16 mouse cellular contexts compared by ENCODE assay signal in the genomic region with DNA sequence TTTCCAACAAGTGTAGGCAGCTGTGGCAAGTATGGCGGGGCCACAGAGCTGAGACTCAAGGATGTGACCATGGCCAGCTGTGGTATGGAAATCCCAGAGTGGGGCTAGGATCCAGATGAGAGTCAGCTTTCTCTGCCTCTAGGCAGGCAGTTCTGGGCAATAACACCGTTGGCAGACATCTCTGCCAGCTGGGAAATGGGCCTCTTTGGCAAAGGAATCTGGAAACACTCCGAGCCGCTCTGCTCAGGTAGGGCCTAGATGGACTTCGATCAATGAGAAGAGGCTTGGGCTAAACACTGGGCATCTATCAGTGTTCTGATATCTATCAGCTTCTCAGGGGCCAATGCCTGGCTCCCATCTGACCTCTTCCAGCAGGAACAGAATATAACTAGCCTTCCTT.
DNase-seq lines count a peak whose midpoint lies in the region; ATAC-seq lines count a peak whose summit lies in the region.
"Had no signal": no experiment of that assay in that cellular context is flagged by ENCODE, and none has a peak within 500 bp of the region (broad histone marks: within the 10 kb centered on the region; RNA-seq: fewer than 3 reads in every experiment).

No protein-coding gene starts in this region.

- DNase-seq in cerebellum, adult 11-12 months = peak; percentile 29
- DNase-seq in cerebellum, adult 8-10 months = no peak
- peak; percentile 62 to 69 for DNase-seq in cerebellum, postnatal 10 days
- no peak for DNase-seq in cerebellum, adult 11 months
- peak; percentile 37 to 51 for DNase-seq in cerebellum, postnatal 25 days
- DNase-seq: adrenal gland, adult 8-10 months; adrenal gland, postnatal 14 days; adrenal gland, postnatal 36 days; B cell, adult 2 months; forebrain, postnatal 0 days had no signal

- ATAC-seq in cerebellum, adult (ENCODE audit: insufficient number of reproducible peaks, low FRiP score, low TSS enrichment) = no peak
- ATAC-seq: activated CD4-positive, CD25-positive, alpha-beta regulatory T cell, adult 4 months; CD4-positive, CD25-positive, alpha-beta regulatory T cell, adult 4 months; forebrain, embryonic 13.5 days; forebrain, embryonic 15.5 days; forebrain, postnatal 0 days; Patski had no signal

Comparison
In these comparisons a context has a peak if more than half of its experiments do, and no peak if none do; other contexts are left out.
1. DNase-seq: peak in cerebellum, adult 11-12 months (single experiment), cerebellum, postnatal 10 days (2 of 2) and cerebellum, postnatal 25 days (2 of 2); none in cerebellum, adult 8-10 months (single experiment) and cerebellum, adult 11 months (single experiment).